Mouse (Mus musculus): ENCODE results near the gene Macrod2.

DNA sequence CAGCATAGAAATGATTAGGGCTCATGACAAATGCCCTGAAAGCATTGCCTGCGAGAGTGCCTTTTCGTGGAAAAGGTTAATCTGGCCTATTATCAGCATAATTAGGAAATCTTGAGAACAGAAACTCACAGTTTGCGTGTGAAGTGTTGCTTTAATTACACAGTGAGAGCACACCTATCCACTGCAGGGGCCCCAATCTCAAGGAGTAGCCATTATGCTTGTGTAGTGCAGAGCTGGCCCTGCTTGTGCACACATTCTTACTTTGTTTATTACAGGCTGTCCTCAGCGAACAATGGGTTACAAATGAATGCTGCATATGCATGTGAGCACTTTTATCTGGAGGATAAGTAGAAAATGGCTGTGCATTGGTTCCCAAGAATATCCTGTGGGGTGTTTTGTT is 308.3 kb downstream of the Macrod2 start:
- TF ChIP-seq CTCF (IDR thresholded peaks at IDR 0.05; ENCODE audit: insufficient read depth, low read depth, low read length) (no peak), POLR2A (IDR thresholded peaks at IDR 0.05; ENCODE audit: insufficient read depth, low read depth, low read length) (no peak)
